Mouse (Mus musculus) CH12.LX (cell line): Measurements from ENCODE around the gene Sidt1.

Experiments used
- POLR2A ChIP-seq: IDR thresholded peaks from 2 replicates; pipeline ENCODE4 v1.6.1; 2011; ENCODE audit warnings: low read depth, mild to moderate bottlenecking, improper control_type of control experiment, low read length
- UBTF ChIP-seq: IDR thresholded peaks from 2 replicates; pipeline ENCODE4 v1.6.1; 2012; ENCODE audit warnings: low read depth, mild to moderate bottlenecking, inconsistent platforms, low read length, improper control_type of control experiment, moderate library complexity

- TF ChIP-seq POLR2A (no peak), UBTF (no peak)
These were observed 42.5 kb upstream of the Sidt1 start for GRCm38 (mm10) chr16:44375459-44375858.
